In genomic region chr3:94832100-94832499, GRCm38 (mm10) we compare ENCODE assay signal across 1 mouse cellular context.
TF ChIP-seq lines count a peak whose summit lies in the region.

No protein-coding gene starts in this region.

TF ChIP-seq in MEL, 35 proteins besides CTCF, POLR2A, EP300 and RAD21:
- no peak for TF ChIP-seq CHD1 (IDR thresholded peaks at IDR 0.05; ENCODE audit: low read depth, low read length)
- no peak for TF ChIP-seq TBP (IDR thresholded peaks at IDR 0.05; ENCODE audit: low read depth, low read length)
- TF ChIP-seq NELFE (IDR thresholded peaks at IDR 0.05; ENCODE audit: low read depth, low read length), result no peak
- peak; percentile 56; the same call in 1 of the 2 replicates for TF ChIP-seq RCOR1 (IDR thresholded peaks at IDR 0.05; ENCODE audit: low read depth, low read length)
- TF ChIP-seq TCF12 (IDR thresholded peaks at IDR 0.05; ENCODE audit: low read depth, low read length), result no peak
- TF ChIP-seq MAX (IDR thresholded peaks at IDR 0.05; ENCODE audit: low read length), result no peak
- no peak for TF ChIP-seq POLR2AphosphoS5 (IDR thresholded peaks at IDR 0.05; ENCODE audit: borderline replicate concordance, low read depth, low read length)
- TF ChIP-seq ETS1 (IDR thresholded peaks at IDR 0.05; ENCODE audit: low read depth, low read length), result no peak
- no peak for TF ChIP-seq MEF2A (IDR thresholded peaks at IDR 0.05; ENCODE audit: extremely low read depth, insufficient replicate concordance, low read depth, low read length, poor library complexity, severe bottlenecking)
- no peak for TF ChIP-seq KAT2A (conservative IDR thresholded peaks at IDR 0.05; ENCODE audit: low read depth, low read length)
- peak; percentile 31; the same call in 1 of the 2 replicates for TF ChIP-seq SIN3A (IDR thresholded peaks at IDR 0.05; ENCODE audit: low read length)
- no peak; the same call in 1 of the 2 replicates for TF ChIP-seq ELF1 (IDR thresholded peaks at IDR 0.05; ENCODE audit: low read depth, low read length)
- no peak for TF ChIP-seq SMC3 (IDR thresholded peaks at IDR 0.05; ENCODE audit: low read depth, low read length)
- no peak for TF ChIP-seq MYC (IDR thresholded peaks at IDR 0.05; ENCODE audit: low read depth, low read length)
- no peak for TF ChIP-seq USF2 (IDR thresholded peaks at IDR 0.05; ENCODE audit: borderline replicate concordance in 1 of 2, insufficient read depth in 1 of 2, low read depth in 1 of 2, low read length in 2 of 2)
- no peak for TF ChIP-seq ZMIZ1 (IDR thresholded peaks at IDR 0.05; ENCODE audit: low read depth, low read length)
- no peak for TF ChIP-seq TAL1 (IDR thresholded peaks at IDR 0.05; ENCODE audit: low read length)
- TF ChIP-seq MAZ (IDR thresholded peaks at IDR 0.05; ENCODE audit: low read depth, low read length), result no peak
- no peak for TF ChIP-seq GABPA (IDR thresholded peaks at IDR 0.05; ENCODE audit: low read depth, low read length)
- TF ChIP-seq UBTF (IDR thresholded peaks at IDR 0.05; ENCODE audit: borderline replicate concordance, insufficient read depth, low read depth, low read length), result no peak
- TF ChIP-seq HCFC1 (IDR thresholded peaks at IDR 0.05; ENCODE audit: low read depth, low read length), result no peak
- peak; percentile 83 for TF ChIP-seq GATA1 (IDR thresholded peaks at IDR 0.05; ENCODE audit: low read depth, low read length)
- TF ChIP-seq NRF1 (IDR thresholded peaks at IDR 0.05; ENCODE audit: insufficient read depth, low read depth, low read length, poor library complexity, severe bottlenecking), result no peak
